Mouse (Mus musculus) activated CD4-positive, CD25-positive, alpha-beta regulatory T cell, adult 4 months (primary cell): ENCODE results near the gene Timd4. TPM values are rescaled to one million over a fixed set of nuclear protein-coding genes. Genes with fewer than 3 reads are reported as not detected.

ENCODE experiments used
- ATAC-seq: one replicate; pipeline ENCODE4 v1.8.0; 2017
- polyA plus RNA-seq, 2 experiments: library from polyadenylated mRNA; unstranded; fragments of 100-300 nt; shearing (Covaris generic); gene quantifications; one replicate each; pipeline ENCODE4 v1.2.1; 2017

The Timd4 gene
- polyA plus RNA-seq = not detected

GRCm38 (mm10) chr11:46810511-46810910, at the start of gene Timd4:
Gene Timd4 (plus strand): TSS chr11:46810800.
- no peak for ATAC-seq

GRCm38 (mm10) chr11:46776879-46777278, 33.7 kb upstream of the Timd4 start:
- no peak for ATAC-seq

DNA sequence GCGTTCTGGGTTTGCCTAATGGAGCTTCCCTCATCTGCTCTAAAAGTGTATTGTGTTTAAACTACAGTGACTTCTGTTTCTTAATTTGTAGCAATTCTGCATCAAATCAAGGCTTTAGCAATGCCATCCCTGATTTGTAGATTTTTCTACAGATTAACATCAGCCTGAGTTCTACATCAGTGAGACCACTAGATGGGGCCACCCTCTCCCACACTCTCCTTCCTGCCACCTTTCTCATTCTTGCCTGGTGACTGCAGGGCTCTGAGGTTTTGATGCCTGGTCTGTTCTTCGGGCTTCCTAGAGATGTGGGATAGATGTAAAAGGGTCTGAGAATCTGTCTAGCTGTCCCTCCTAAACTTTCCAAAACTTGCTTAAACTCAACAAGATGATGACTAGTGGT, 30.8 kb upstream of the Timd4 start:
- no peak for ATAC-seq

DNA sequence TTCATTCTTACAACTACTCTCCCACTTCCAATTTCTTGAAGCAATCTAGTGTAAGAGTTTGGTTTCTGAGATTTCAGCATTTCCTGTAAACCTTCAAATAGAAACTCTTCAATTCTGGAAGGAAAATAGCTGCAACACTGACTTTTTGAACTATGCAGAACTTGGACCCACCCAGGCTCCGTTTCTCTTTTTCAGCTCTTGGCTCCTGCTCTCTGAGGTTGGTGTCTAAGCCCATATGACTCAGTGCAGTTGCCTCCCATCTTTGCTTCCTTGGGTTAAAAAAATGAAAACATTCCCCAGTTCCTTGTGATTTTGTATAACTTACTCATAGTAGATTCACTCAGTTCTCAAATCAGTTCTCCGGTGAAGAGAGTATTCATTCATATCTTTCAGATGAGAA, 6.2 kb upstream of the Timd4 start:
- ATAC-seq = no peak

GRCm38 (mm10) chr11:46817692-46818091, 7.1 kb downstream of the Timd4 start:
- ATAC-seq = no peak

DNA sequence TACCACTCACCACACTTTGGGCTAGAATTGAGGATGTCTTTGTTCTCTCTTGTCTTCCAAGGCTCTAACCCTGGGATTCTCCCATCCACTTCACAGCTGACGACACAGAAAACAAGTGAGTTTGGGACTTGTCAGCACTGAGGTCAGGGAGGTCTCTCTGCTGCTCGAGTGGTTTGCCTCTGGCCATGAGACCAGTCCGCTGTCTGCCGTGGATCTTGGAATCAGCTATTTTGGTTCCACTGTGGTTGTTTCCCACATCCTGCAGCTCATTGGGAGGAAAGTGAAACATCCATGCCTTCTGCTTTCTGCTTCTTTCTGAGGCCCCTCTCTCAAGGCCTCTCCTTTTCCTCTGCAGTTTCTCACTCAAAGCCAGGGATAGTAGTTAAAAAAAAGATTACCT, 9.3 kb downstream of the Timd4 start:
- ATAC-seq = no peak

DNA sequence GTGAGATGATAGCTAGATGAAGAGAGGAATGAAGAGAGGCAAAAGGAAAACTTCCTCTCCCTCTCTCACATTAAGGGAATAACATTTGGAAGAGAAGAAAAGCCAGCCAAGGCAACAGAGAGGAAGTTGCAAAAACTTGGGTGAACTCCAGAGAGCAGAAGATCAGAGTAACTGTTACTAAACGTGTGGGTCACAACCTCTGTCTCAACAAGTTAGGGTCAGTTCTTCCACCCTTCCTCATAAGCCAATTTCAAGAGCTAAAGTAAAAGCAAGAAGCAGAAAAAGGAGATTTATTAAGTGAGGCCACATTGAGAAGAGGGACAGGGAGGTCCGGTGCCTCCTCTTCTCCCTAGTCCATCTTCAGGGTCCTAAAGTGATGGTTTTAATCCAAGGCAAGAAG, 19.7 kb downstream of the Timd4 start:
- ATAC-seq = no peak

DNA sequence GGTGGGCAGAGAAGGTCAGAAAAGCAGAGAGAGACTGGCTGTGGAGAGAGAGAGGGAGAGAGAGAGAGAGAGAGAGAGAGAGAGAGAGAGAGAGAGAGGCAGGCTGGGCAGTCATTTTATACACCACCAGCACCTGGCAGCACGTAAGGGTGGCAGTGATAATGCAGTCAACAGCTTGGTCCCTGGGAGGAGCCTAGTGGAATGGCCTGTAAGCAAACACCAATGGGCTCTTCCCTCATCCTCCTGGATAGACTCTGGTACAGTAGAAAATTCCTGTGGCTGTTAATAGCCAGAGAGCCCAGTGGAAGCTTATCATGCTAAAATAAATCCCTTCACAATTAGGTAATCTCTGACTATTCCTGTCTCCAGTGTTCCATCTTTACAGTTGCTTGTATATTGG, 24.5 kb downstream of the Timd4 start:
- no peak for ATAC-seq

GRCm38 (mm10) chr11:46842015-46842726, 31.6 kb downstream of the Timd4 start:
- no peak for ATAC-seq

DNA sequence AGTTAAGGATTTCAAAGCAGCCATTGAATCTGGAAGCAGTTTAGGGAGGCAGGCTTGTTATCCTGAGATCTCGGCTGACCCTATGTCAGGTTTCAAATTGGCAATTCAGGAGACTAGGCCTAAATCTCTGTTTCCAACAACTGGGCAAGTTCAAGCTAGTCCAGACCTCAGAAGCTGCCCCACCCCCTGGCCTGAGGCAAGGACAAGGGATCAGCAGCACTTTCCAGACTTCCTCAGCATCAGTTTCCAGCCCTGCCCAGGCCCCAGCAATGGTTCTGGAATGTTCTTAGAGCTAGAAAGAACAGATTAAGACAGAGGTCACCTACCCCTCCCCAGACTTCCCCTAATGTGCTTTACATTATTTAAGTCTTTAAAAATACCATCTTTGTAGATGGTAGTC, 36.1 kb downstream of the Timd4 start:
- ATAC-seq = no peak

GRCm38 (mm10) chr11:46847827-46848220, 37.2 kb downstream of the Timd4 start:
- ATAC-seq = no peak

DNA sequence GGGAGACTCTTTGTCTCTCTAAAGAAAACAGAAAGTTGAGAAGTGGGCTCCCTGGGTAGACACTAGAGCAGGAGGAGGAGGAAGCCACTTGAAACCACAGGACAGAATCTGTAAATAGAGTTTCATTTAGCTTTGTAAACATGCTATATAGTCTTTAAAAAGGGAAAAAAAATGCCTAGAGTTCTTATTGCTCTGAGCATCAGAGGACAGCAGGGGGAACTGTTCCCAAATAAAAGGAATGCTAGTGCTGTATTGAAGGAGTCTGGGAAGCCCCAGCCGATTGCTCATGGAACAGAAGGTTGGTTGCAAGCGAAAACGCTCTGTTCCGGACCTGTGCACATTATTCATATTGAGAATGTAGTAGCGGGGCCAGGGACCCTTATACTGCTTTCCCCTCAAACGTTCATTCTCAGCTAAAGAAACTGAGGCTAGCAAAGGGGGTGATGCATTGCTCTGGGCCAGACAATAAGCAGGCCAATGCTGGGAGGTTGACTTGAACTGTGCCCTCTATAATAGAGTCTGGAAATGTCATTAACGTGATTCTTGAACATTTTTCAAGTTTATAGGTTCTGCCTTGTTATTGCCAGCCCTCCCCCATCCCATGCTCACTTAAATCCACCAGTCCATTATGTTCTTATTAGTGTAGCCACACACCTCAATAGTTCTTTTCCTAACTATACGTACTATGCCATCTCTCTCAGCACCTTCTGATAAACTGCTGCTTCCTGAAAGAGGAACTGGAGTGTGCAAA, 37.8 kb downstream of the Timd4 start:
- no peak for ATAC-seq

DNA sequence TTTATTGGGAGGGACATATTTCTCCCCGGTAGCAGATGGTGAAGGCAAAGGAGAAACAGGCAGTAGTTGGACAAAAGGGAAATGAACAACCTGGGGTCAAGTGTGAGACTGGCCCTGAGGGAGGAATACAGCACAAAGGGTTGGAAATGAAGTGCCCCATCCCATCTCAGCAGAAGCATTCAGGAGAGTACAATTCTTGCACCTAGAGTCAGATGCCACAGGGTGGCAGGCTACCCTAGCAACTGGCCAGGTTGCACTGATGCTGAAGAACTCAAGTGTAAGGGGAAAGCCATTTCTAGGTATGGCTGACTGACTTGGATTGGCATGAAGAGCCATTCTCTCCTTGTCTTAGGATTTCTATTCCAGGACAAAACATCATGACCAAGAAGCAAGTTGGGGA, 54.2 kb downstream of the Timd4 start:
- no peak for ATAC-seq

- ATAC-seq = no peak
These were observed 58.0 kb downstream of the Timd4 start for GRCm38 (mm10) chr11:46868594-46868993.

DNA sequence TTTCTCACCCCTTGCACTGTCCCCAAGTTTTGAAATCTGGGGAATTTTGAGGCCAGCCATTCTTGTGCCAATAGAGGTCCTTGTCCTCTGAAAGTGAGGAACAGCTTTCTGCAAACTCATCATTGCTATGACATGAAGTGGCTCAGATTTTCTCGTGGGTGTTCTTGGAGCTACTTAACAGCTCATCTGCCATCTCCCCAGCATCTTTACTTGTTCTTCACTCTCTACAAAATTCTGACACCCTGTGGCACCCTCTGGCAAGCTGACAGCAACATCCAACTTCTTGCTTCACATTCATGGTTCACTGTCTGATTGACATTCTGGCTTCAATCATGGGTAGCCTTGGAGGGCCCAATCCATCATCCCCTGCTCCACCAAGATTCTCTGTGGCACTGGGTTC, 65.2 kb downstream of the Timd4 start:
- ATAC-seq = no peak

DNA sequence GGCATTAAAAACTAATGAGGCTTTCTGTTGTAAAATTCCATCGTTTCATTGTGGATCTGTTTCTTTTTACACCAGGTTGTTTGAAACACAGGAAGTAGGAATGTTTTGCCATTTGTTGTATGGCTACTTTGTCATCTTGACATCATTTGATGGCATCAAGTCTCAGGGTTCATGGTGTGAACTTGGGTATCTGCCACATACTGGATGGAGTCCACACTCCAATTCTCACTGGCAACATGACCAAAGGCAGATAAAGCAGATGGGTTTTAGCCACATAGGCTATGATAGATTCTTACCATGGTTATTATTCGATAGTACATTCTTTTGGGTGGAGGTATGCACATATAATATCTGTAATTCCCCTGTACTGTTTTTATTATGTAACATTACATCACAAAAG, 71.9 kb downstream of the Timd4 start:
- no peak for ATAC-seq

GRCm38 (mm10) chr11:46889093-46889492, 78.5 kb downstream of the Timd4 start:
- no peak for ATAC-seq

Other genes with a start within 250 kb of the Timd4 start
- not detected for gene BC053393, start 239.3 kb upstream of the Timd4 start, polyA plus RNA-seq
- not detected for gene Dppa1, start 181.5 kb upstream of the Timd4 start, polyA plus RNA-seq
- under 1 TPM in 1 of 2 experiments, not detected in 1; 0.20 TPM for gene Timd2, start 103.7 kb upstream of the Timd4 start, polyA plus RNA-seq
- not detected for gene Havcr1, start 75.7 kb upstream of the Timd4 start, polyA plus RNA-seq